Mouse (Mus musculus): ENCODE data around the gene Zbtb45. TPM values are rescaled to one million over a fixed set of nuclear protein-coding genes. Genes with fewer than 3 reads are reported as not detected.

Gene Zbtb45
- polyA plus RNA-seq, 1 experiment from 2014 or later = 29.6 TPM

GRCm38 (mm10) chr7:13037366-13037765, 27.5 kb upstream of the Zbtb45 start:
- peaks cover 3% of the 10 kb centered on the region; the same call in 1 of the 2 replicates for H3K27me3 ChIP-seq (ENCODE audit: control insufficient read depth, insufficient read depth, low read length)
- H3K36me3 ChIP-seq (ENCODE audit: control insufficient read depth, insufficient read depth, low read length) = peaks cover 27% of the 10 kb centered on the region
- H3K4me1 ChIP-seq (ENCODE audit: control insufficient read depth, insufficient read depth, low read length) = peaks cover 17% of the 10 kb centered on the region
- H3K9ac ChIP-seq (ENCODE audit: low read depth, low read length) = peak overlapping the region; percentile 95
- peak overlapping the region; percentile 99 for H3K27ac ChIP-seq (ENCODE audit: low read depth, low read length)
- WGBS = under 1% methylated on average over 33 of the region's 33 CpGs
- peak; percentile 3; the same call in 1 of the 2 replicates for ATAC-seq (ENCODE audit: low FRiP score, low TSS enrichment)
- peak overlapping the region; percentile 82 for H3K4me3 ChIP-seq (ENCODE audit: low read length)
- no peaks in the 10 kb centered on the region for H3K9me3 ChIP-seq (ENCODE audit: control insufficient read depth, low read length)
- peak overlapping the region; percentile 85 for H3K4me2 ChIP-seq (replicated peaks; ENCODE audit: low read depth, low read length)

GRCm38 (mm10) chr7:13036806-13037205, 27.0 kb upstream of the Zbtb45 start:
- Histone ChIP-seq H3K27ac (ENCODE audit: low read depth, low read length) (peak overlapping the region; percentile 99; the same call in 1 of the 2 replicates), H3K9ac (ENCODE audit: low read depth, low read length) (peak overlapping the region; percentile 95), H3K4me2 (replicated peaks; ENCODE audit: low read depth, low read length) (peak overlapping the region; percentile 85), H3K36me3 (ENCODE audit: control insufficient read depth, insufficient read depth, low read length) (peaks cover 33% of the 10 kb centered on the region), H3K9me3 (ENCODE audit: control insufficient read depth, low read length) (no peaks in the 10 kb centered on the region), H3K4me3 (ENCODE audit: low read length) (peak overlapping the region; percentile 82), H3K4me1 (ENCODE audit: control insufficient read depth, insufficient read depth, low read length) (peaks cover 17% of the 10 kb centered on the region), H3K27me3 (ENCODE audit: control insufficient read depth, insufficient read depth, low read length) (no peaks in the 10 kb centered on the region)
- WGBS = 42% methylated on average over 4 of the region's 4 CpGs
- ATAC-seq (ENCODE audit: low FRiP score, low TSS enrichment) = no peak

GRCm38 (mm10) chr7:13035211-13035855, 25.5 kb upstream of the Zbtb45 start:
- Histone ChIP-seq H3K4me1 (ENCODE audit: control insufficient read depth, insufficient read depth, low read length) (peaks cover 17% of the 10 kb centered on the region), H3K27me3 (ENCODE audit: control insufficient read depth, insufficient read depth, low read length) (no peaks in the 10 kb centered on the region), H3K9ac (ENCODE audit: low read depth, low read length) (0 out of 2 replicates have a peak overlapping the region, but pooled peaks have one; percentile 76), H3K36me3 (ENCODE audit: control insufficient read depth, insufficient read depth, low read length) (peaks cover 47% of the 10 kb centered on the region), H3K27ac (ENCODE audit: low read depth, low read length) (peak overlapping the region; percentile 93; the same call in 1 of the 2 replicates), H3K9me3 (ENCODE audit: control insufficient read depth, low read length) (no peaks in the 10 kb centered on the region), H3K4me2 (replicated peaks; ENCODE audit: low read depth, low read length) (peak overlapping the region; percentile 81), H3K4me3 (ENCODE audit: low read length) (peak overlapping the region; percentile 55; the same call in 1 of the 2 replicates)
- ATAC-seq (ENCODE audit: low FRiP score, low TSS enrichment) = no peak; the same call in 1 of the 2 replicates
- WGBS = 88% methylated on average over 17 of the region's 17 CpGs

- 0% methylated on average over 45 of the region's 45 CpGs for WGBS
- H3K9me3 ChIP-seq (ENCODE audit: control insufficient read depth, low read length) = no peaks in the 10 kb centered on the region
- H3K4me2 ChIP-seq (replicated peaks; ENCODE audit: low read depth, low read length) = peak within 1 kb of the TSS; percentile 81
- no peaks in the 10 kb centered on the region for H3K27me3 ChIP-seq (ENCODE audit: control insufficient read depth, insufficient read depth, low read length)
- H3K4me3 ChIP-seq (ENCODE audit: low read length) = peak within 1 kb of the TSS; percentile 55
- peak within 1 kb of the TSS; percentile 93 for H3K27ac ChIP-seq (ENCODE audit: low read depth, low read length)
- peaks cover 17% of the 10 kb centered on the region for H3K4me1 ChIP-seq (ENCODE audit: control insufficient read depth, insufficient read depth, low read length)
- H3K36me3 ChIP-seq (ENCODE audit: control insufficient read depth, insufficient read depth, low read length) = peaks cover 57% of the 10 kb centered on the region
- H3K9ac ChIP-seq (ENCODE audit: low read depth, low read length) = peak within 1 kb of the TSS; percentile 76
- peak; percentile 73 for ATAC-seq (ENCODE audit: low FRiP score, low TSS enrichment)
Observed at GRCm38 (mm10) chr7:13034148-13034977, 24.5 kb upstream of the Zbtb45 start, which contains the start of gene Chmp2a. Chmp2a (minus strand) TSS chr7:13034807.

GRCm38 (mm10) chr7:13033451-13034147, 23.8 kb upstream of the Zbtb45 start:
- Histone ChIP-seq H3K36me3 (ENCODE audit: control insufficient read depth, insufficient read depth, low read length) (peaks cover 65% of the 10 kb centered on the region), H3K9me3 (ENCODE audit: control insufficient read depth, low read length) (no peaks in the 10 kb centered on the region), H3K4me1 (ENCODE audit: control insufficient read depth, insufficient read depth, low read length) (peaks cover 14% of the 10 kb centered on the region), H3K27ac (ENCODE audit: low read depth, low read length) (peak overlapping the region; percentile 93; the same call in 1 of the 2 replicates), H3K27me3 (ENCODE audit: control insufficient read depth, insufficient read depth, low read length) (no peaks in the 10 kb centered on the region), H3K4me3 (ENCODE audit: low read length) (peak overlapping the region; percentile 55), H3K4me2 (replicated peaks; ENCODE audit: low read depth, low read length) (peak overlapping the region; percentile 81), H3K9ac (ENCODE audit: low read depth, low read length) (peak overlapping the region; percentile 76)
- 37% methylated on average over 13 of the region's 13 CpGs for whole genome bisulfite sequencing
- ATAC-seq (ENCODE audit: low FRiP score, low TSS enrichment) = no peak

- Histone ChIP-seq H3K27ac (ENCODE audit: low read depth, low read length) (no peak overlapping the region), H3K9me3 (ENCODE audit: control insufficient read depth, low read length) (no peaks in the 10 kb centered on the region), H3K4me3 (ENCODE audit: low read length) (no peak overlapping the region), H3K27me3 (ENCODE audit: control insufficient read depth, insufficient read depth, low read length) (no peaks in the 10 kb centered on the region), H3K4me2 (replicated peaks; ENCODE audit: low read depth, low read length) (no peak overlapping the region), H3K36me3 (ENCODE audit: control insufficient read depth, insufficient read depth, low read length) (peaks cover 75% of the 10 kb centered on the region), H3K9ac (ENCODE audit: low read depth, low read length) (no peak overlapping the region), H3K4me1 (ENCODE audit: control insufficient read depth, insufficient read depth, low read length) (peaks cover 14% of the 10 kb centered on the region)
- no peak for ATAC-seq (ENCODE audit: low FRiP score, low TSS enrichment)
- 92% methylated on average over 7 of the region's 7 CpGs for WGBS
Observed at GRCm38 (mm10) chr7:13032541-13032940, 22.7 kb upstream of the Zbtb45 start.

- Histone ChIP-seq H3K9me3 (ENCODE audit: control insufficient read depth, low read length) (no peaks in the 10 kb centered on the region), H3K4me2 (replicated peaks; ENCODE audit: low read depth, low read length) (no peak overlapping the region), H3K36me3 (ENCODE audit: control insufficient read depth, insufficient read depth, low read length) (peaks cover 81% of the 10 kb centered on the region), H3K9ac (ENCODE audit: low read depth, low read length) (no peak overlapping the region; the same call in 1 of the 2 replicates), H3K4me3 (ENCODE audit: low read length) (no peak overlapping the region), H3K27me3 (ENCODE audit: control insufficient read depth, insufficient read depth, low read length) (no peaks in the 10 kb centered on the region), H3K27ac (ENCODE audit: low read depth, low read length) (no peak overlapping the region), H3K4me1 (ENCODE audit: control insufficient read depth, insufficient read depth, low read length) (peaks cover 15% of the 10 kb centered on the region)
- WGBS = 82% methylated on average over 2 of the region's 2 CpGs
- no peak for ATAC-seq (ENCODE audit: low FRiP score, low TSS enrichment)
Observed at GRCm38 (mm10) chr7:13031983-13032382, 22.1 kb upstream of the Zbtb45 start.

- H3K27me3 ChIP-seq (ENCODE audit: control insufficient read depth, insufficient read depth, low read length) = no peaks in the 10 kb centered on the region
- 76% methylated on average over 5 of the region's 5 CpGs for WGBS
- ATAC-seq (ENCODE audit: low FRiP score, low TSS enrichment) = no peak
Observed at GRCm38 (mm10) chr7:13031069-13031468, 21.2 kb upstream of the Zbtb45 start.

More at GRCm38 (mm10) chr7:13031069-13031468, 21.2 kb upstream of the Zbtb45 start:
- no peak overlapping the region for H3K27ac ChIP-seq (ENCODE audit: low read depth, low read length)
- H3K9ac ChIP-seq (ENCODE audit: low read depth, low read length) = no peak overlapping the region
- H3K4me3 ChIP-seq (ENCODE audit: low read length) = no peak overlapping the region
- no peak overlapping the region for H3K4me2 ChIP-seq (replicated peaks; ENCODE audit: low read depth, low read length)
- peaks cover 18% of the 10 kb centered on the region for H3K4me1 ChIP-seq (ENCODE audit: control insufficient read depth, insufficient read depth, low read length)
- H3K36me3 ChIP-seq (ENCODE audit: control insufficient read depth, insufficient read depth, low read length) = peaks cover 86% of the 10 kb centered on the region
- no peaks in the 10 kb centered on the region for H3K9me3 ChIP-seq (ENCODE audit: control insufficient read depth, low read length)

All from kidney, embryonic 14.5 days (tissue).